Mouse (Mus musculus): ENCODE data around the gene Gnb3. TPM values are rescaled to one million over a fixed set of nuclear protein-coding genes. Genes with fewer than 3 reads are reported as not detected.
A peak's percentile ranks its signal among the peaks of the same experiment; 100 is the strongest.

The Gnb3 gene
- polyA plus RNA-seq, 1 experiment from 2014 or later: 2.7 TPM

DNA sequence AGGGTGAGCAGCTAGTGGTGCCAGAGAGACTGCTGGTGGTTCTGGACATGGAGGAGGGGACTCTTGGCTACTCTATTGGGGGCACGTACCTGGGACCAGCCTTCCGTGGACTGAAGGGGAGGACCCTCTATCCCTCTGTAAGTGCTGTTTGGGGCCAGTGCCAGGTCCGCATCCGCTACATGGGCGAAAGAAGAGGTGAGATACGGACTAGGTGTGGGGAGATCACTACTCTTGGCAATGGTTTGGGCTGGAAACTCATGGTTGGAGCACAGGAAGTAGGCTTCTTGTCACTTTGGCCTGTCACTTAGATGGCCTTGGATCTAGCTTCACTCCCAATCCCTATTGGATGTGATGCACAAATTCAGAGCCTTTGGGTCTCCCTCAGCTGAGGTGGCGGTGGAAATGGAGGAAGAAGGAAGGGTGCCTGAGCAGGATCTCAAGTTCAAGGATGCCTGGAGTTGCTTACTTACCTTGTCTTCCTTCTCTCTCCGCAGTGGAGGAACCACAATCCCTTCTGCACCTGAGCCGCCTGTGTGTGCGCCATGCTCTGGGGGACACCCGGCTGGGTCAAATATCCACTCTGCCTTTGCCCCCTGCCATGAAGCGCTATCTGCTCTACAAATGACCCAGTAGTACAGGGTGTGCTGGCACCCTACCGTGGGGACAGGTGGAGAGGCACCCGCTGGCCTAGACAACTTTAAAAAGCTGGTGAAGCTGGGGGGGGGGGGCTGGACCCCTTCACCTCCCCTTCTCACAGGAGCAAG lies 30.1 kb downstream of the Gnb3 start:
- ATAC-seq (replicated peaks; ENCODE audit: low FRiP score, low TSS enrichment, low read depth) (peak; percentile 0; the same call in 1 of the 2 replicates), DNase-seq (ENCODE audit: low spot score) (no peak)
- peak overlapping the region; percentile 98 for H3K4me2 ChIP-seq (ENCODE audit: low read length)
- peaks cover 44% of the 10 kb centered on the region for H3K4me1 ChIP-seq (replicated peaks; ENCODE audit: control insufficient read depth, insufficient read depth, low read length)
- H3K27me3 ChIP-seq (replicated peaks; ENCODE audit: control insufficient read depth, insufficient read depth, low read length): no peaks in the 10 kb centered on the region
- peaks cover 27% of the 10 kb centered on the region for H3K36me3 ChIP-seq (ENCODE audit: control insufficient read depth, insufficient read depth, low read length)
- peak overlapping the region; percentile 92 for H3K27ac ChIP-seq (ENCODE audit: low read depth)
- peak overlapping the region; percentile 57 for H3K4me3 ChIP-seq (ENCODE audit: low read depth, low read length)
- 43% methylated on average over 14 of the region's 14 CpGs for WGBS
- no peaks in the 10 kb centered on the region for H3K9me3 ChIP-seq (ENCODE audit: control insufficient read depth, low read length)
- peak overlapping the region; percentile 67 for H3K9ac ChIP-seq (ENCODE audit: low read length)

DNA sequence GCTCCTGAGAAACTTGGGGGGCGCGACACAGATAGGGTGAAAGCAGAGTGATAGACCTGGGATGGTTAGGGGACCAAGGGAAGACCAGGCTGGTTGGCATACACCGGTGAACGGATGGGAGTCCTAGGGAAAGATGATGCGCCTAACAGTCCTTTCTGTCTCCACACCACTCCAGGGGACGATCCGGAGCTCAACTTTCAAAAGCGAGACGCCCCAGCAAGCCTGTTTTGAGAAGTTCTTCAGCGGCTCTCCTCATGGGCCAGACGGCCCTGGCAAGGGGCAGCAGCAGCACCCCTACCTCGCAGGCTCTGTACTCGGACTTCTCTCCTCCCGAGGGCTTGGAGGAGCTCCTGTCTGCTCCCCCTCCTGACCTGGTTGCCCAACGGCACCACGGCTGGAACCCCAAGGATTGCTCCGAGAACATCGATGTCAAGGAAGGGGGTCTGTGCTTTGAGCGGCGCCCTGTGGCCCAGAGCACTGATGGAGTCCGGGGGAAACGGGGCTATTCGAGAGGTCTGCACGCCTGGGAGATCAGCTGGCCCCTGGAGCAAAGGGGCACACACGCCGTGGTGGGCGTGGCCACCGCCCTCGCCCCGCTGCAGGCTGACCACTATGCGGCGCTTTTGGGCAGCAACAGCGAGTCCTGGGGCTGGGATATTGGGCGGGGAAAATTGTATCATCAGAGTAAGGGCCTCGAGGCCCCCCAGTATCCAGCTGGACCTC lies 30.9 kb downstream of the Gnb3 start:
- H3K4me1 ChIP-seq (replicated peaks; ENCODE audit: control insufficient read depth, insufficient read depth, low read length): peaks cover 37% of the 10 kb centered on the region
- H3K27ac ChIP-seq (ENCODE audit: low read depth): peak overlapping the region; percentile 92
- peak overlapping the region; percentile 67 for H3K9ac ChIP-seq (ENCODE audit: low read length)
- WGBS: 0% methylated on average over 35 of the region's 35 CpGs
- peaks cover 26% of the 10 kb centered on the region for H3K36me3 ChIP-seq (ENCODE audit: control insufficient read depth, insufficient read depth, low read length)
- DNase-seq (ENCODE audit: low spot score) (peak; percentile 91), ATAC-seq (replicated peaks; ENCODE audit: low FRiP score, low TSS enrichment, low read depth) (peak; percentile 5)
- H3K9me3 ChIP-seq (ENCODE audit: control insufficient read depth, low read length): no peaks in the 10 kb centered on the region
- peak overlapping the region; percentile 57 for H3K4me3 ChIP-seq (ENCODE audit: low read depth, low read length)
- peak overlapping the region; percentile 98 for H3K4me2 ChIP-seq (ENCODE audit: low read length)
- H3K27me3 ChIP-seq (replicated peaks; ENCODE audit: control insufficient read depth, insufficient read depth, low read length): no peaks in the 10 kb centered on the region

- Histone ChIP-seq H3K4me1 (replicated peaks; ENCODE audit: control insufficient read depth, insufficient read depth, low read length) (peaks cover 36% of the 10 kb centered on the region), H3K36me3 (ENCODE audit: control insufficient read depth, insufficient read depth, low read length) (peaks cover 26% of the 10 kb centered on the region), H3K27me3 (replicated peaks; ENCODE audit: control insufficient read depth, insufficient read depth, low read length) (no peaks in the 10 kb centered on the region), H3K4me3 (ENCODE audit: low read depth, low read length) (peak within 1 kb of the TSS; percentile 57), H3K9me3 (ENCODE audit: control insufficient read depth, low read length) (no peaks in the 10 kb centered on the region), H3K9ac (ENCODE audit: low read length) (peak within 1 kb of the TSS; percentile 67), H3K4me2 (ENCODE audit: low read length) (peak within 1 kb of the TSS; percentile 98), H3K27ac (ENCODE audit: low read depth) (peak within 1 kb of the TSS; percentile 92)
- 2% methylated on average over 29 of the region's 29 CpGs for WGBS
- peak; percentile 38 for ATAC-seq (replicated peaks; ENCODE audit: low FRiP score, low TSS enrichment, low read depth)
- peak; percentile 88 for DNase-seq (ENCODE audit: low spot score)
Measured at GRCm38 (mm10) chr6:124808358-124809012, 31.6 kb downstream of the Gnb3 start, which contains the start of gene Spsb2. Spsb2 (plus strand) TSS chr6:124808661.

DNA sequence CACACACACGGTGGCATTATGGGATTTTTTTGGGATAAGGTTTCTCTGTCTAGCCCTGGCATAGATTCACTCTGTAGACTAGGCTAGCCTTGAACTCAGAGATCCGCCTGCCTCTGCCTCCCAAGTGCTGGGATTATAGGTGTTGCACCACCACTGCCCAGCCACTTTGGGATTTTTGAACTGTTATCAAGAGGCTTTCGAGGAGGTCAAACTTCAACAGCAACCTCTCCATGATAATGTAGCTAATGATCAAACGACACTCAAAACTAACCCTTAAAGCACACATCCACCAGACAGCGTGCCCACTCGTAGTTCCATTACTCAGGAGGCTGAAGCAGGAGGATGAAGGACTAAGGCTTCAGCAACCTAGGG lies 32.1 kb downstream of the Gnb3 start:
- peak overlapping the region; percentile 30; the same call in 1 of the 2 replicates for H3K9ac ChIP-seq (ENCODE audit: low read length)
- H3K9me3 ChIP-seq (ENCODE audit: control insufficient read depth, low read length): no peaks in the 10 kb centered on the region
- DNase-seq (ENCODE audit: low spot score): no peak
- ATAC-seq (replicated peaks; ENCODE audit: low FRiP score, low TSS enrichment, low read depth): no peak
- no peaks in the 10 kb centered on the region for H3K27me3 ChIP-seq (replicated peaks; ENCODE audit: control insufficient read depth, insufficient read depth, low read length)
- peaks cover 35% of the 10 kb centered on the region for H3K4me1 ChIP-seq (replicated peaks; ENCODE audit: control insufficient read depth, insufficient read depth, low read length)
- peaks cover 26% of the 10 kb centered on the region for H3K36me3 ChIP-seq (ENCODE audit: control insufficient read depth, insufficient read depth, low read length)
- 69% methylated on average over 6 of the region's 6 CpGs for WGBS
- H3K4me3 ChIP-seq (ENCODE audit: low read depth, low read length): peak overlapping the region; percentile 57
- H3K4me2 ChIP-seq (ENCODE audit: low read length): peak overlapping the region; percentile 98
- peak overlapping the region; percentile 92 for H3K27ac ChIP-seq (ENCODE audit: low read depth)

DNA sequence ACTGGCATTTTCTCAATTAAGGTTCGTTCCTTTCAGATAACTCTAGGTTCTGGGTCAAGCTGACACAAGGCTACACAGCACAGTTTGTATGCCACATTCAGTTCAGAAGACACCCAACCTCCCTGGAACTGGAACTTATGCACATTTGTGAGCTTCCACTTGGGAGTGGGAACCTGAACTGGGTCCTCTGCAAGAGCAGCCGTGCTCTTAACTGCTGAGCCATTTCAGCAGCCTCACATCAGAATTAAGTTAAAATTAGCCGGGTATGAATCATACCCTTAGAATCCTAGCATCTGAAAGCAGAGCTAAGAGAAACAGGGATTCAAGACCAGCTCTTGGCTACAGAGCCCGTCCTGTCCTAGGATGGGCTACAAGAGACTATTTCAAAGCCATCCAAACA lies 32.7 kb downstream of the Gnb3 start:
- WGBS: 88% methylated on average over 4 of the region's 4 CpGs
- Histone ChIP-seq H3K9me3 (ENCODE audit: control insufficient read depth, low read length) (no peaks in the 10 kb centered on the region), H3K36me3 (ENCODE audit: control insufficient read depth, insufficient read depth, low read length) (peaks cover 22% of the 10 kb centered on the region), H3K9ac (ENCODE audit: low read length) (no peak overlapping the region), H3K27ac (ENCODE audit: low read depth) (no peak overlapping the region), H3K4me1 (replicated peaks; ENCODE audit: control insufficient read depth, insufficient read depth, low read length) (peaks cover 29% of the 10 kb centered on the region), H3K4me3 (ENCODE audit: low read depth, low read length) (no peak overlapping the region), H3K4me2 (ENCODE audit: low read length) (no peak overlapping the region), H3K27me3 (replicated peaks; ENCODE audit: control insufficient read depth, insufficient read depth, low read length) (no peaks in the 10 kb centered on the region)
- DNase-seq (ENCODE audit: low spot score) (no peak), ATAC-seq (replicated peaks; ENCODE audit: low FRiP score, low TSS enrichment, low read depth) (no peak)

DNA sequence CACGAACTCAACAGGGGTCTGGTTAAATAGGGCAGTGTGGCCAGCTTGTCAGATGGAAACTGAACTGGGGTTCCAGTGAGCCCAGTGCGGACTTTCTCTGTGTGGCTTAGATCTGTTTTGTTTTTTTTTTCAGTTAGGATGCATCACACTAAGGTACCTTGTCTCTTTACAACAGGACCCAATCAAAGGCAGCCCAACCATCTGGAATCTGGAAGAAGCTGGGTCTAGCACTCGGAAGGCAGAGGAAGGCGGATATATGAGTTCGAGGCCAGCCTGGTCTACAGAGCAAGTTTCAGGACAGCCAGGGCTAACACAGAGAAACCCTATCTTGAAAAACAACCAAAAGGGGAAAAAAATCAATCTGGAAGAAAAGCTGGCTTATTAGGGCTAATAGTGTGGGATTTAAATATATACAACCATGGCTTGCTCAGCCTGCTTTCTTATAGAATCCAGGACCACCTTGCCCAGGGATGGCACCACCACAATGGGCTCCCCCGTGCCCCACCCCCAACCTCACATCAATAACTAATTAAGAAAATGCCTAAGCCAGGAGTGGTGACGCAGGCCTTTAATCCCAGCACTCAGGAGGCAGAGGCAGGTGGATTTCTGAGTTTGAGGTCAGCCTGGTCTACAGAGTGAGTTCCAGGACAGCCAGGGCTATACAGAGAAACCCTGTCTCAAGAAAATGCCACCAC lies 33.5 kb downstream of the Gnb3 start:
- Histone ChIP-seq H3K27ac (ENCODE audit: low read depth) (peak overlapping the region; percentile 95), H3K27me3 (replicated peaks; ENCODE audit: control insufficient read depth, insufficient read depth, low read length) (no peaks in the 10 kb centered on the region), H3K4me2 (ENCODE audit: low read length) (peak overlapping the region; percentile 89), H3K9me3 (ENCODE audit: control insufficient read depth, low read length) (no peaks in the 10 kb centered on the region), H3K9ac (ENCODE audit: low read length) (0 out of 2 replicates have a peak overlapping the region, but pooled peaks have one; percentile 10), H3K36me3 (ENCODE audit: control insufficient read depth, insufficient read depth, low read length) (peaks cover 15% of the 10 kb centered on the region), H3K4me1 (replicated peaks; ENCODE audit: control insufficient read depth, insufficient read depth, low read length) (peaks cover 26% of the 10 kb centered on the region), H3K4me3 (ENCODE audit: low read depth, low read length) (peak overlapping the region; percentile 48)
- DNase-seq (ENCODE audit: low spot score): no peak
- ATAC-seq (replicated peaks; ENCODE audit: low FRiP score, low TSS enrichment, low read depth): no peak
- 81% methylated on average over 7 of the region's 7 CpGs for WGBS

DNA sequence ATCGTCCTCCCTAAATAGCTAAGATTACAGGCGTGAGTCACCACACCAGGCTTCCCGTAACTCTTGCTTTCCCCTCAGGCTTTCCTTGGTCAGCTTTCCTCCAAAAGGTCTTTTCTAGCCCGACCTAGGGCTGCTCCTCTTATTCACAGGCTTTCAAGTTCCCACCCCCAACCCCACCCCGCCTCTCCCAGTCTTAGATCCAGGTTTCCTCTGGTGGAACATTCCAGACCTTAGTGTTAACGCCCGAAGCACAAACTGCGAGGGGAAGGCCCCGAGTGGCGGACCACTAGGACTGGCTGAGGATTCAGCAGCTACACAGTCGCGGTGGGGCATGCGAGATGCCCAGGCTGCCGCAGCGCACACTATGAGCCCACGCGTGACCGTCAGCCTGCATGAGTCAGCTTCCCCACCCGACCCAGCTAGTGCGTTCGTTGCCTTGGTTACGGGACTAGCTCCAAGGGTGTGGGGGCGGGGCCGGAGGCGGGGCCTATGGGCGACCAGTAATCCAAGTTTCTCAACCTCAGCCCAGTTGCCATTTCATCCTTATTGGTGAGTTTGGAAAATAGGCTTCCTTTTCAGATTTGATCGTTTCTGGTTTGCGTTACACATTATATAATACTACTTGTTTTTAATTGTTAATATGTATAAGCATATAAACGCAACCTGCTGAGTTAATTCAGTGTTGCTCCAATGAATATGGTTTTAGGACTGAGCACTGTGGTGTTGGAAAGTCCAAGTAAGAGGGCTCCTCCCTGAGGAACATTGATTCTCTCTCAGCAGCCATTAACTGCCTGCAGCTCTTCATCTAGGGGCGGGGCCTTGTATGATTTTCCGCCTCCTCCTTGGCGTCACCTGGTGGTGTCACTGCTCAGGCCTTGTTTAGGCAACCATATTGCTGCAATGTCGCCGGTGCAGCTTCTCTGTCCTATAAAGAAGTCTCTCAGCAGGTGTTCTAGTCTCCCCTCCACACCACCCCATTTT lies 34.4 kb downstream of the Gnb3 start:
- Histone ChIP-seq H3K27ac (ENCODE audit: low read depth) (peak overlapping the region; percentile 95), H3K4me3 (ENCODE audit: low read depth, low read length) (peak overlapping the region; percentile 48), H3K9ac (ENCODE audit: low read length) (peak overlapping the region; percentile 59), H3K4me1 (replicated peaks; ENCODE audit: control insufficient read depth, insufficient read depth, low read length) (peaks cover 26% of the 10 kb centered on the region), H3K9me3 (ENCODE audit: control insufficient read depth, low read length) (no peaks in the 10 kb centered on the region), H3K36me3 (ENCODE audit: control insufficient read depth, insufficient read depth, low read length) (peaks cover 6% of the 10 kb centered on the region), H3K27me3 (replicated peaks; ENCODE audit: control insufficient read depth, insufficient read depth, low read length) (no peaks in the 10 kb centered on the region), H3K4me2 (ENCODE audit: low read length) (peak overlapping the region; percentile 89)
- ATAC-seq (replicated peaks; ENCODE audit: low FRiP score, low TSS enrichment, low read depth) (peak; percentile 74), DNase-seq (ENCODE audit: low spot score) (peak; percentile 95)
- WGBS: 1% methylated on average over 34 of the region's 34 CpGs

Measured in intestine, embryonic 14.5 days (tissue).